Mouse (Mus musculus) embryonic facial prominence, embryonic 13.5 days (tissue): ENCODE data around the gene Sobp. TPM values are rescaled to one million over a fixed set of nuclear protein-coding genes. Genes with fewer than 3 reads are reported as not detected.

Source experiments
- ATAC-seq: fragments of 200-750 bp; cut with Nextera tagmentation; 2 replicates; pipeline ENCODE4 v1.8.0; 2017; ENCODE audit warnings: low read depth; ENCODE audit not compliant: insufficient number of reproducible peaks, insufficient read depth, low FRiP score, low TSS enrichment
- H3K27ac ChIP-seq: fragments of 300-500 bp; sonication (generic); 2 replicates; pipeline ENCODE4 v1.5.1; 2015; ENCODE audit warnings: moderate library complexity, mild to moderate bottlenecking, inconsistent platforms
- H3K27me3 ChIP-seq: fragments of 300-500 bp; sonication (generic); 2 replicates; pipeline ENCODE4 v1.6.1; 2015; ENCODE audit warnings: mild to moderate bottlenecking, inconsistent platforms
- H3K36me3 ChIP-seq: fragments of 300-500 bp; sonication (generic); 2 replicates; pipeline ENCODE4 v1.6.1; 2015; ENCODE audit warnings: mild to moderate bottlenecking, inconsistent platforms
- H3K4me1 ChIP-seq: fragments of 300-500 bp; sonication (generic); 2 replicates; pipeline ENCODE4 v1.6.1; 2015; ENCODE audit warnings: inconsistent platforms
- H3K4me2 ChIP-seq: fragments of 300-500 bp; sonication (generic); 2 replicates; pipeline ENCODE4 v1.6.1; 2015; ENCODE audit warnings: moderate library complexity, mild to moderate bottlenecking, inconsistent platforms
- H3K4me3 ChIP-seq: fragments of 300-500 bp; sonication (generic); 2 replicates; pipeline ENCODE4 v1.5.1; 2015; ENCODE audit warnings: mild to moderate bottlenecking, inconsistent platforms
- H3K9ac ChIP-seq: fragments of 300-500 bp; sonication (generic); 2 replicates; pipeline ENCODE4 v1.6.1; 2015; ENCODE audit warnings: mild to moderate bottlenecking, inconsistent platforms
- H3K9me3 ChIP-seq: fragments of 300-500 bp; sonication (generic); 2 replicates; pipeline ENCODE4 v1.6.1; 2016; ENCODE audit warnings: inconsistent platforms
- WGBS: fragments of 180-500 bp; shearing (Covaris S2); methylation state at CpG from one replicate; pipeline ENCODE4 v1.1.7; 2015; ENCODE audit warnings: mixed read lengths; 5-methylcytosine and 5-hydroxymethylcytosine counted together
- polyA plus RNA-seq: library from polyadenylated mRNA; unstranded; fragments of >200 nt; fragmentation: Nextera tagmentation; extraction: Ambion mirVana; gene quantifications from 2 replicates; pipeline ENCODE4 v1.2.1, GENCODE M21; 2015

Gene Sobp
- polyA plus RNA-seq, 1 experiment from 2014 or later = 5.4 TPM

GRCm38 (mm10) chr10:43155046-43155560, 19.2 kb downstream of the Sobp start:
- H3K9me3 ChIP-seq = no peaks in the 10 kb centered on the region
- H3K27ac ChIP-seq = no peak overlapping the region; the same call in 1 of the 2 replicates
- ATAC-seq = no peak
- H3K36me3 ChIP-seq = peaks cover 5% of the 10 kb centered on the region; the same call in 1 of the 2 replicates
- H3K4me1 ChIP-seq = peaks cover 27% of the 10 kb centered on the region
- no peak overlapping the region for H3K4me3 ChIP-seq
- H3K27me3 ChIP-seq = no peaks in the 10 kb centered on the region
- 0 out of 2 replicates have a peak overlapping the region, but pooled peaks have one; percentile 16 for H3K9ac ChIP-seq
- H3K4me2 ChIP-seq = peak overlapping the region; percentile 24; the same call in 1 of the 2 replicates
- WGBS = 26% methylated on average over 12 of the region's 12 CpGs

- 56% methylated on average over 8 of the region's 8 CpGs for WGBS
- peaks cover 38% of the 10 kb centered on the region for H3K4me1 ChIP-seq
- ATAC-seq = no peak
- H3K27me3 ChIP-seq = no peaks in the 10 kb centered on the region
- H3K4me2 ChIP-seq = no peak overlapping the region
- H3K9me3 ChIP-seq = no peaks in the 10 kb centered on the region
- no peak overlapping the region for H3K4me3 ChIP-seq
- no peak overlapping the region for H3K9ac ChIP-seq
- peaks cover 7% of the 10 kb centered on the region; the same call in 1 of the 2 replicates for H3K36me3 ChIP-seq
- H3K27ac ChIP-seq = 0 out of 2 replicates have a peak overlapping the region, but pooled peaks have one; percentile 4
These were observed 21.7 kb downstream of the Sobp start for GRCm38 (mm10) chr10:43152643-43153042.

GRCm38 (mm10) chr10:43148456-43148855, 25.9 kb downstream of the Sobp start:
- no peaks in the 10 kb centered on the region for H3K9me3 ChIP-seq
- no peak overlapping the region for H3K4me3 ChIP-seq
- H3K36me3 ChIP-seq = peaks cover 5% of the 10 kb centered on the region; the same call in 1 of the 2 replicates
- no peak overlapping the region for H3K9ac ChIP-seq
- H3K27me3 ChIP-seq = no peaks in the 10 kb centered on the region
- peaks cover 16% of the 10 kb centered on the region; the same call in 1 of the 2 replicates for H3K4me1 ChIP-seq
- H3K4me2 ChIP-seq = no peak overlapping the region
- WGBS = 49% methylated on average over 11 of the region's 11 CpGs
- peak; percentile 76; the same call in 1 of the 2 replicates for ATAC-seq
- peak overlapping the region; percentile 33; the same call in 1 of the 2 replicates for H3K27ac ChIP-seq

- no peak overlapping the region for H3K4me2 ChIP-seq
- H3K27ac ChIP-seq = no peak overlapping the region
- no peak overlapping the region for H3K9ac ChIP-seq
- peaks cover 5% of the 10 kb centered on the region; the same call in 1 of the 2 replicates for H3K4me1 ChIP-seq
- H3K27me3 ChIP-seq = no peaks in the 10 kb centered on the region
- H3K36me3 ChIP-seq = peaks cover 5% of the 10 kb centered on the region; the same call in 1 of the 2 replicates
- 91% methylated on average over 9 of the region's 9 CpGs for WGBS
- H3K9me3 ChIP-seq = no peaks in the 10 kb centered on the region
- no peak for ATAC-seq
- no peak overlapping the region for H3K4me3 ChIP-seq
These were observed 31.2 kb downstream of the Sobp start for GRCm38 (mm10) chr10:43143173-43143572.

GRCm38 (mm10) chr10:43134027-43134426, 40.3 kb downstream of the Sobp start:
- H3K36me3 ChIP-seq = no peaks in the 10 kb centered on the region
- no peak for ATAC-seq
- no peak overlapping the region for H3K27ac ChIP-seq
- H3K9me3 ChIP-seq = no peaks in the 10 kb centered on the region
- H3K9ac ChIP-seq = no peak overlapping the region
- no peak overlapping the region for H3K4me2 ChIP-seq
- H3K27me3 ChIP-seq = no peaks in the 10 kb centered on the region
- H3K4me1 ChIP-seq = no peaks in the 10 kb centered on the region
- WGBS = 80% methylated on average over 11 of the region's 11 CpGs
- H3K4me3 ChIP-seq = no peak overlapping the region

- H3K9ac ChIP-seq = no peak overlapping the region
- ATAC-seq = no peak
- H3K4me3 ChIP-seq = no peak overlapping the region
- no peaks in the 10 kb centered on the region for H3K9me3 ChIP-seq
- no peak overlapping the region for H3K27ac ChIP-seq
- no peaks in the 10 kb centered on the region for H3K27me3 ChIP-seq
- WGBS = 64% methylated on average over 3 of the region's 3 CpGs
- peaks cover 25% of the 10 kb centered on the region for H3K4me1 ChIP-seq
- H3K4me2 ChIP-seq = no peak overlapping the region
- H3K36me3 ChIP-seq = peaks cover 5% of the 10 kb centered on the region; the same call in 1 of the 2 replicates
These were observed 45.6 kb downstream of the Sobp start for GRCm38 (mm10) chr10:43128750-43129149.

GRCm38 (mm10) chr10:43124561-43124960, 49.8 kb downstream of the Sobp start:
- Histone ChIP-seq H3K9ac (no peak overlapping the region), H3K36me3 (peaks cover 5% of the 10 kb centered on the region; the same call in 1 of the 2 replicates), H3K27ac (no peak overlapping the region), H3K4me3 (no peak overlapping the region), H3K4me1 (peaks cover 46% of the 10 kb centered on the region), H3K27me3 (no peaks in the 10 kb centered on the region), H3K9me3 (no peaks in the 10 kb centered on the region), H3K4me2 (no peak overlapping the region)
- ATAC-seq = no peak
- WGBS = 60% methylated on average over 7 of the region's 7 CpGs

GRCm38 (mm10) chr10:43124156-43124555, 50.2 kb downstream of the Sobp start:
- ATAC-seq = no peak
- 52% methylated on average over 4 of the region's 4 CpGs for WGBS
- no peak overlapping the region for H3K9ac ChIP-seq
- H3K27ac ChIP-seq = no peak overlapping the region
- no peaks in the 10 kb centered on the region for H3K27me3 ChIP-seq
- peaks cover 46% of the 10 kb centered on the region for H3K4me1 ChIP-seq
- no peaks in the 10 kb centered on the region for H3K9me3 ChIP-seq
- peaks cover 5% of the 10 kb centered on the region; the same call in 1 of the 2 replicates for H3K36me3 ChIP-seq
- no peak overlapping the region for H3K4me3 ChIP-seq
- H3K4me2 ChIP-seq = no peak overlapping the region

GRCm38 (mm10) chr10:43123422-43123821, 50.9 kb downstream of the Sobp start:
- ATAC-seq = no peak
- Histone ChIP-seq H3K4me1 (peaks cover 43% of the 10 kb centered on the region), H3K4me3 (no peak overlapping the region), H3K27me3 (no peaks in the 10 kb centered on the region), H3K9ac (no peak overlapping the region), H3K4me2 (no peak overlapping the region), H3K36me3 (peaks cover 5% of the 10 kb centered on the region; the same call in 1 of the 2 replicates), H3K9me3 (no peaks in the 10 kb centered on the region), H3K27ac (no peak overlapping the region)
- 84% methylated on average over 6 of the region's 6 CpGs for WGBS

- 20% methylated on average over 8 of the region's 8 CpGs for WGBS
- Histone ChIP-seq H3K4me3 (no peak overlapping the region), H3K27me3 (no peaks in the 10 kb centered on the region), H3K27ac (no peak overlapping the region), H3K9ac (no peak overlapping the region), H3K4me2 (no peak overlapping the region), H3K36me3 (no peaks in the 10 kb centered on the region), H3K9me3 (no peaks in the 10 kb centered on the region), H3K4me1 (peaks cover 46% of the 10 kb centered on the region)
- ATAC-seq = no peak
These were observed 53.5 kb downstream of the Sobp start for GRCm38 (mm10) chr10:43120688-43121450.

GRCm38 (mm10) chr10:43116083-43116927, 58.0 kb downstream of the Sobp start:
- Histone ChIP-seq H3K27me3 (no peaks in the 10 kb centered on the region), H3K4me1 (peaks cover 26% of the 10 kb centered on the region), H3K4me3 (no peak overlapping the region), H3K36me3 (no peaks in the 10 kb centered on the region; the same call in 1 of the 2 replicates), H3K9ac (no peak overlapping the region), H3K9me3 (no peaks in the 10 kb centered on the region), H3K27ac (no peak overlapping the region), H3K4me2 (no peak overlapping the region)
- no peak for ATAC-seq
- 65% methylated on average over 3 of the region's 3 CpGs for WGBS
